Mouse (Mus musculus) layer of hippocampus, adult 9-10 months (tissue): ENCODE measurements around the gene Nrn1l.

Experiments used
- DNase-seq: peaks from one replicate; pipeline ENCODE4 v3.0.0; 2022; ENCODE audit warnings: low spot score

Gene Nrn1l

GRCm38 (mm10) chr8:105893339-105893738 is at the start of gene Nrn1l:
Nrn1l (plus strand) TSS chr8:105893567.
- peak; percentile 40 for DNase-seq

DNA sequence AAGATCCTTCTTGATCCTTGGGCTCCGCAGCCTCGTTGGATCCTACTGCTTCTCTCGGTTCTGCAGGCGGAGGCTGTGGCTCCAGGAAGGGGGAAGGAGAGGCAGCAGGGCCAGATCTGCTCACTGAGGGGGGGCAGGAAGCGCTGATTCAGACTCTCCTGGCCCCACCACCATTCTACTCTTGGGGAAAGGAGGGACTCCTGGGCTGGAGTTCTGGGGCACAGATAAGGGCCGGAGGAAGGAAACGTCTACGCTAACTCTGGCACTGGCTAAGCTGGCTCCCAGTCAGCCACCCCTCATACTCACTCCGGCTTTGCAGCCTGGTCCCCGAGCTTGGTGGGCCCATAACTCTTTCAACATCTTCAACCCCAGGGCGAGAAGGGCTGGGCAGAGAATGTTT is 46.7 kb upstream of the Nrn1l start:
- DNase-seq = no peak

GRCm38 (mm10) chr8:105850014-105850413 is 43.4 kb upstream of the Nrn1l start:
- DNase-seq = no peak

GRCm38 (mm10) chr8:105850611-105851010 is 42.8 kb upstream of the Nrn1l start:
- DNase-seq = no peak

GRCm38 (mm10) chr8:105851651-105852143 is 41.7 kb upstream of the Nrn1l start:
- no peak for DNase-seq

GRCm38 (mm10) chr8:105852146-105852729 is 41.1 kb upstream of the Nrn1l start:
- no peak for DNase-seq

- no peak for DNase-seq
Observed at GRCm38 (mm10) chr8:105853178-105853577, 40.2 kb upstream of the Nrn1l start, which contains the start of gene Cenpt. Cenpt (minus strand) TSS chr8:105853278.

DNA sequence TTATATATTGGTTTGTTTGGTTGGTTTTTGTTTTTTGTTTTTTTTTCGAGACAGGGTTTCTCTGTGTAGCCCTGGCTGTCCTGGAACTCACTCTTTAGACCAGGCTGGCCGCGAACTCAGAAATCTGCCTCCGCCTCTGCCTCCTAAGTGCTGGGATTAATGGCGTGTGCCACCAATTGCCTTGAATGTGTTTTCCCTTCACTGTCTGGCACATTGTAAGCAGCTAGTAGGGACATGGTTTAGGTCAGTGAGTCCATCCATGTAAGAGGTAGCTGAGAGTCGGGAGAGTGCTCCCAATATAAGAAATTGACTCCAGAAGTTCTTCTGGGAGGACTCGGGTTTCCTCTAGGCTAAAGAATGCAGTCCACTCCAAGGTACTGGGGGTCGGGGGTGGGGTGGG is 39.1 kb upstream of the Nrn1l start:
- DNase-seq = no peak

- DNase-seq = peak; percentile 89
Observed at GRCm38 (mm10) chr8:105854715-105855216, 38.6 kb upstream of the Nrn1l start, which contains the start of gene Thap11. Thap11 (plus strand) TSS chr8:105855132.

DNA sequence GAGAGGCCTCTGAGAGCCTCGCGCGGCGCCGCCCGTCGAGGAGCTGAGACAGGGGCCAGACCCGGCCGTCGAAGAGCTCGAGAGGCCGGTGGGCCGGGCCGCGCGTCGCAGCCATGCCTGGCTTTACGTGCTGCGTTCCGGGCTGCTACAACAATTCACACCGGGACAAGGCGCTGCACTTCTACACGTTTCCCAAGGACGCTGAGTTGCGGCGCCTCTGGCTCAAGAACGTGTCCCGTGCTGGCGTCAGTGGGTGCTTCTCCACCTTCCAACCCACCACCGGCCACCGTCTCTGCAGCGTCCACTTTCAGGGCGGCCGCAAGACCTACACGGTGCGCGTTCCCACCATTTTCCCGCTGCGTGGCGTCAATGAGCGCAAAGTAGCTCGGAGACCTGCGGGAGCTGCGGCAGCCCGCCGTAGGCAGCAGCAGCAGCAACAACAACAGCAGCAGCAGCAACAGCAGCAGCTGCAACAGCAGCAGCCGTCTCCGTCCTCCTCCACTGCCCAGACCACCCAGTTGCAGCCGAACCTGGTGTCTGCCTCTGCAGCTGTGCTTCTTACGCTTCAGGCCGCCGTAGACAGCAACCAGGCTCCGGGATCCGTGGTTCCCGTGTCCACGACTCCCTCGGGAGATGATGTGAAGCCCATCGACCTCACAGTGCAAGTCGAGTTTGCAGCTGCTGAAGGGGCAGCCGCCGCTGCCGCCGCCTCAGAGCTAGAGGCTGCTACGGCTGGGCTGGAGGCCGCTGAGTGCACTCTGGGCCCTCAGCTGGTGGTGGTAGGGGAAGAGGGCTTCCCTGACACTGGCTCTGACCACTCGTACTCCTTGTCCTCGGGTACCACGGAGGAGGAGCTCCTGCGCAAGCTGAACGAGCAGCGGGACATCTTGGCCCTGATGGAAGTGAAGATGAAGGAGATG is 37.9 kb upstream of the Nrn1l start:
- DNase-seq = no peak

DNA sequence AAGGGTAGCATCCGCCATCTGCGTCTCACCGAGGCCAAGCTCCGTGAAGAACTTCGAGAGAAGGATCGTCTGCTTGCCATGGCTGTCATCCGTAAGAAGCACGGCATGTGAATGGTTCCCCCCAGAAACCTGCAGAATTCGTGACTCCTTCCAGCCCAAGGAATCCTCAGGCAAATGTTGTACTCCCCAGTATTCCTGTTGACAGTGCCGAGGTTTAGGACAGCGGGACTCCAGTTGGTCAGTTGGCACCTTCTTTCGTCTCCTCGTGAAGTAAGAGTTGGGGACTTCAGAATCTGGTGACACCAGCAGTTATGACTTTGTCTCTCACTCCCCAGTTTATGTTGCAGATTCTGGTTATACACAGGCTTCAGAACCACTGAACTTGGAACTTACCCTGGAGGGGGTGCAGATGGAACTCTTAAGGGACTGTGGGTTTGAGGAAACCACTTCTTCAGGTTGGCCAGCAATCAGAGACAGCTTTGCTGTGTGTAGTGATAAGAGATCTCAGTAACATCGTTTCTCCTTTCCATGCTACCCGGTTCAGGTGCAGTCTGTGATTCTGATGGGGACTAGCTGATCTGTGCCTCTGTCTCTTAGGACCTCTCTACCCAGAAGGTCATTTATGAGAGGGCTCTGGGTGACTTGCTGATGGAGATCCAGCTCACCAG is 37.1 kb upstream of the Nrn1l start:
- no peak for DNase-seq

DNA sequence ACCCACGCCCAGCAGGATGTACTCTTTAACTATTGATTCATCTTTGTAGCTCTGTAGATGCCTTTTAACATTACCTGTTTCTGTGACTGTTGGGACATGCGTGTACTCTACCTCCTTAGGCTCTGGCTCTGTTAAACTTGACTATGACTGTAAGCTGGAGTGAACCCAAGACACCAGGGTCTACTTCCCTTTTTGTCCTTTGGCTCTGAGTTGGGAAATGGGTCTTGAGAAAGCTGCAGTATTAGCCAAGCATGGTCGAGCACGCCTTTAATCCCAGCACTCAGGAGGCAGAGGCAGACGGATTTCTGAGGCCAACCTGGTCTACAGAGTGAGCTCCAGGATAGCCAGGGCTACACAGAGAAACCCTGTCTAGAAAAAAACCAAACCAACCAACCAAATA is 34.9 kb upstream of the Nrn1l start:
- DNase-seq = no peak

DNA sequence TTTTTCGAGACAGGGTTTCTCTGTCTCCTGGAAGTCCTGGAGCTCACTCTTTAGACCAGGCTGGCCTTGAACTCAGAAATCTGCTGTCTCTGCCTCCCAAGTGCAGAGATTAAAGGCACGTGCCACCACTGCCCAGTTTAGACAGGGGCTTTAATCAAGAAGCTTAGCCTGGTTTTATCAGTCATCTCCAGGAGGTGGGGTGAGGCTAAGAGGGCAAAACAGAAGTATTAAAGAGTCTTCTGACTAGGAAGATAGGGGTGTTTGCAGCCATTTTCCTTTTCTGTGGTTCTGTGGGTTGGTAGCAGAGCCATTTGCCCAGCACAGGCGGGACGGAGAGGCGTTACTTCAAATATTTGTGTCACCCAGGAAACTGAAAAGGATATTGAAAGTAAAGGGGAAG is 34.1 kb upstream of the Nrn1l start:
- no peak for DNase-seq

GRCm38 (mm10) chr8:105860143-105860981 is 33.0 kb upstream of the Nrn1l start, which contains the start of gene Nutf2:
Nutf2 (plus strand) TSS chr8:105860580.
- peak; percentile 89 for DNase-seq

DNA sequence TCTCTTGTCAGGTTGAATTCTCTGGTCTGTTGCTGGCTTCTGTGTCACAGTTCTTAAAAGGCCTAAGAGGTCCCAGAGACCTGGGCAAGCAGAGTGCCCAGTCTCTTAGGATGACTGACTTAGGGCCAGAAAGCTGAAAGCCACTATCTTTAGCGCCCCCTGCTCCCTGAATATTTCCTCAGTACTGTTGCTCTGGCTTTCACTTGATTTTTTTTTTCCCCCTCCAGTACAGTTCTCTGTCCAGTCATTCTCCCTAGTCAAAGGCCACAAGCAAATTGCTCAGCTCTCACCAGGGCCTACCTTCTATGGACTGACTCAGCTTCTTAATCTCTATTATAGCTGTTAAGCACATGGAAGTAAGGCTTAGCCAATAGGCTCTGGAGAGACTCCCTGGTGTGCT is 31.4 kb upstream of the Nrn1l start:
- DNase-seq = no peak

- no peak for DNase-seq
Observed at GRCm38 (mm10) chr8:105866364-105867029, 26.9 kb upstream of the Nrn1l start.

DNA sequence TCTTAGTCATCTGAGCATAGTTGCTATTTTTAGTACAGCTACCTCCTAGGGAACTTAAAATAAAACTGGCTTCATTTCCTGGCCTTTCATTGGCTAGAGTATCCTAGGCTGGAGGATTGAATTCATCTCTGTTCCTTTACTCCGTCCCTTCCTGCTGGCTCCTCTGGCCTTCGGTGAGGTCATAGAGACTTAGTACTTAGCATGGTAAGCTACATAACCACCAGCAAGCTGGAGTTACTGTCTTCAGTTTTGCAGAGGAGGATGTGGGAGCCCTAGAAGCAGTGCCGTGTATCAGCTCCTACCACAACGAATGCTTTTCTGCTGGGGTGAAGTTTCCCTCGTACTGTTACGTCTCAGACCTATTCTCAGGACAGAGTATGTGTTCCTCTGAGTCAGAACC is 19.1 kb upstream of the Nrn1l start:
- DNase-seq = no peak

DNA sequence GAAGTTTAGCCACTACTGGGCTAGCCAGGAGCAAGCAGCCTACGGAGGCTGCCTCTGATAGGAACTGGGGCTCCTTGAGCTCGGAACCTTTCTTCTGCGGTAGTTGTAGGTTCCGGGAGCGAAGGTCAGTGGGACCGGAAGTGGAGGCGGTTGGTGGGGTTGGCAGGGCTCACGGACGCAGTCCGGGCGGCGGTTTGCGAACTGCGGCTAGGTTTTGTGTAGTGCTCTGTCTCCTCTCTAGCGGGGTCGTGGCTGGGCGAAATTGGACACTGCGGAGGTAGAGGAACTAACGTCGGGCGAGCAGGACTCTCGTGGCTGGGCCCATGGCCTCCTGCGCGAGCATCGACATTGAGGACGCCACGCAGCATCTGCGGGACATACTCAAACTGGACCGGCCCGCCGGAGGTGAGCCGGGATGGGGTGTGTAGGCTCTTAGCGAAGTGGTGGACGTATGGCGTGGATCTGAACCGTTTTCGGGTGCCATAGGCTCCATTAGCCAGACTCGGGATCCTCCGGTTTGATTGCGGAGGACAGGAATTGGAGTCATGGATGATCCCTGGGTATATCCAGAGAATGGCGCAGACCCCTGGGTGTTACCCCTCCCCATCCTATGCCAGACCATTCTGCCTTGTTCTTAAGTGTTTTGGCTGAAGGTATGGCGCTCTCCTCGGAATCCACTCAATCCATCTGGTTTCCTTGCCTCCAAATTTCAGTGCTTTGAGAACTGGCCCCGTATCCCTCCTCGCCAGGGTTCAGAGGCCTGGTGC is 12.4 kb upstream of the Nrn1l start, which contains the start of gene Edc4:
TSS of gene Edc4 (plus strand) at position 128 of the 767 bp plus-strand sequence.
- peak; percentile 76 for DNase-seq

DNA sequence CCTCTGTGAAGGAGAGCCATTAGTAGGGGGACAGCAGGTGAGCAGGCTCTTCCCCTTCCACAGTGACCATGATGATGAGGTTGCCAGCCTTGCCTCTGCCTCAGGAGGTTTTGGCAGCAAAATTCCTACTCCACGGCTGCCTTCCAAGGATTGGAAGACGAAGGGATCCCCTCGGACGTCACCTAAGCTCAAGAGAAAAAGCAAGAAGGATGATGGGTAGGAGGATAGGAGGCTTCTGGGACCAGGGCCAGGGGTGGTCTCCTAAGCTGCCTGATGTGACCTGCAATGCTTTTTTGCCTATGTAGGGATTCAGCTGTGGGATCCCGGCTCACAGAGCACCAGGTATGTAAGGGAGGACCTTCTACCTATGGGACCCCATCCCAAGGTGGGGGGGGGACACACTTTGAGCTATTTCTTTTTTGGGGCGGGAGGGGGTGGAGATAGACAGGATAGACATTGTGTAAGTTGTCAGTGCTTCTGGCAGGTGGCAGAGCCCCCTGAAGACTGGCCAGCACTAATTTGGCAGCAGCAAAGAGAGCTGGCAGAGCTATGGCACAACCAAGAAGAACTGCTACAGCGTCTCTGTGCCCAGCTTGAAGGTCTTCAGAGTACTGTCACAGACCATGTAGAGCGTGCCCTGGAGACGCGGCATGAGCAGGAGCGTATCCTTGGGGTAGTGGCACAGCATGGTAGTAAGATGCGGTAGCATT is 3.5 kb upstream of the Nrn1l start:
- no peak for DNase-seq
